Mouse (Mus musculus) retina, adult 2 months (tissue): Measurements from ENCODE around the gene Kif5a.

ENCODE experiments used
- DNase-seq: peaks from one replicate; pipeline ENCODE4 v3.0.0-alpha.2; 2012; ENCODE audit warnings: low read depth, low spot score

The Kif5a gene

GRCm38 (mm10) chr10:127177235-127177634 is 85.9 kb downstream of the Kif5a start:
- no peak for DNase-seq

GRCm38 (mm10) chr10:127176756-127177155 is 86.4 kb downstream of the Kif5a start:
- no peak for DNase-seq

DNA sequence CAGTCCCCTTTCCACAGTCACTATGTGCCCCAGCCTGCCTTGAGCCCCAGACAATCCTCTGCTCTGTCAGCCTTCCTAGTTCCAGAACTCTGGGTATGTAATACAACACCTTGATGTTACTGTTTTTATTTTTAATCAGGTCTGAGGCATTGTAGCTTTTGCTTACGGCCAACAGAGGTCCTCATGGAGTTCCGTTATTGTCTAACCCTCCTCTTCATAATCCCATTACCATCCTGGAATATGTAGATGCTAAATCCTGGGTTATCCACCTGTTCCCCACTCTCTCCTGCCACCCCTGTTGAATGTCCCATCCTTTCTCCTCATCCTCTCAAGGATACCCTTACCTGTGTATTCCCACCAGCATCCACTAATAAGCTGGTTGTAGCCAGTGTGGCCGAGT is 86.9 kb downstream of the Kif5a start:
- DNase-seq = no peak
